Mouse (Mus musculus): ENCODE measurements at regions not wholly inside any gene's neighbourhood (a gene's known extent, or its start where the extent isn't known, plus 50 kb on each side); places are given as distances from the start of the nearest gene placed in this dataset.

GRCm38 (mm10) chr3:100773237-100773636 is 52.0 kb upstream of the Vtcn1 start:
- Histone ChIP-seq H3K36me3 (no peaks in the 10 kb centered on the region), H3K4me3 (replicated peaks) (no peak overlapping the region), H3K4me2 (no peak overlapping the region), H3K9me3 (replicated peaks) (no peaks in the 10 kb centered on the region), H3K27me3 (peaks cover 6% of the 10 kb centered on the region), H3K27ac (no peak overlapping the region), H3K4me1 (peaks cover 23% of the 10 kb centered on the region), H3K9ac (no peak overlapping the region)
- ATAC-seq (replicated peaks; ENCODE audit: low FRiP score): no peak
- WGBS: 56% methylated on average over 6 of the region's 6 CpGs

- Histone ChIP-seq H3K4me2 (no peak overlapping the region), H3K9me3 (replicated peaks) (no peaks in the 10 kb centered on the region), H3K4me3 (replicated peaks) (no peak overlapping the region), H3K9ac (no peak overlapping the region), H3K4me1 (peaks cover 27% of the 10 kb centered on the region), H3K27me3 (peaks cover 3% of the 10 kb centered on the region; the same call in 1 of the 2 replicates), H3K36me3 (no peaks in the 10 kb centered on the region), H3K27ac (no peak overlapping the region)
- peak; percentile 59; the same call in 1 of the 2 replicates for ATAC-seq (replicated peaks; ENCODE audit: low FRiP score)
- 46% methylated on average over 4 of the region's 4 CpGs for WGBS
These were observed 53.9 kb upstream of the Vtcn1 start for GRCm38 (mm10) chr3:100771363-100771762.

- ATAC-seq (replicated peaks; ENCODE audit: low FRiP score): peak; percentile 52
- WGBS: 48% methylated on average over 3 of the region's 3 CpGs
- Histone ChIP-seq H3K4me3 (replicated peaks) (no peak overlapping the region), H3K36me3 (no peaks in the 10 kb centered on the region), H3K27me3 (no peaks in the 10 kb centered on the region), H3K4me2 (no peak overlapping the region), H3K9ac (no peak overlapping the region), H3K27ac (no peak overlapping the region), H3K9me3 (replicated peaks) (no peaks in the 10 kb centered on the region), H3K4me1 (peaks cover 27% of the 10 kb centered on the region)
These were observed 54.4 kb upstream of the Vtcn1 start for GRCm38 (mm10) chr3:100770841-100771240.

GRCm38 (mm10) chr3:100769146-100769545 is 56.1 kb upstream of the Vtcn1 start:
- Histone ChIP-seq H3K9ac (no peak overlapping the region), H3K4me3 (replicated peaks) (no peak overlapping the region), H3K4me2 (no peak overlapping the region), H3K27ac (no peak overlapping the region), H3K9me3 (replicated peaks) (no peaks in the 10 kb centered on the region), H3K27me3 (0 out of 2 replicates have a peak, but pooled peaks cover 3% of the 10 kb centered on the region), H3K36me3 (no peaks in the 10 kb centered on the region), H3K4me1 (peaks cover 27% of the 10 kb centered on the region)
- ATAC-seq (replicated peaks; ENCODE audit: low FRiP score): no peak
- 69% methylated on average over 4 of the region's 4 CpGs for WGBS

- no peak overlapping the region for H3K4me3 ChIP-seq (replicated peaks)
- H3K4me2 ChIP-seq: peak overlapping the region; percentile 40
- H3K9ac ChIP-seq: no peak overlapping the region
- H3K27me3 ChIP-seq: 0 out of 2 replicates have a peak, but pooled peaks cover 3% of the 10 kb centered on the region
- ATAC-seq (replicated peaks; ENCODE audit: low FRiP score): peak; percentile 52; the same call in 1 of the 2 replicates
- no peak overlapping the region for H3K27ac ChIP-seq
- H3K9me3 ChIP-seq (replicated peaks): no peaks in the 10 kb centered on the region
- WGBS: 51% methylated on average over 12 of the region's 15 CpGs
- no peaks in the 10 kb centered on the region for H3K36me3 ChIP-seq
- H3K4me1 ChIP-seq: peaks cover 23% of the 10 kb centered on the region
These were observed 57.1 kb upstream of the Vtcn1 start for GRCm38 (mm10) chr3:100768170-100768624.

- Histone ChIP-seq H3K9me3 (replicated peaks) (no peaks in the 10 kb centered on the region), H3K9ac (no peak overlapping the region), H3K27ac (no peak overlapping the region), H3K27me3 (0 out of 2 replicates have a peak, but pooled peaks cover 3% of the 10 kb centered on the region), H3K4me3 (replicated peaks) (no peak overlapping the region), H3K4me2 (no peak overlapping the region), H3K36me3 (no peaks in the 10 kb centered on the region), H3K4me1 (peaks cover 13% of the 10 kb centered on the region)
- 74% methylated on average over 7 of the region's 7 CpGs for WGBS
- ATAC-seq (replicated peaks; ENCODE audit: low FRiP score): no peak
These were observed 59.9 kb upstream of the Vtcn1 start for GRCm38 (mm10) chr3:100765323-100765722.

GRCm38 (mm10) chr3:100762895-100763294 is 62.4 kb upstream of the Vtcn1 start:
- no peak overlapping the region for H3K4me3 ChIP-seq (replicated peaks)
- no peak overlapping the region for H3K4me2 ChIP-seq
- H3K36me3 ChIP-seq: no peaks in the 10 kb centered on the region
- H3K9me3 ChIP-seq (replicated peaks): no peaks in the 10 kb centered on the region
- ATAC-seq (replicated peaks; ENCODE audit: low FRiP score): no peak
- no peak overlapping the region for H3K27ac ChIP-seq
- 0 out of 2 replicates have a peak, but pooled peaks cover 3% of the 10 kb centered on the region for H3K27me3 ChIP-seq
- H3K9ac ChIP-seq: no peak overlapping the region
- H3K4me1 ChIP-seq: no peaks in the 10 kb centered on the region; the same call in 1 of the 2 replicates

GRCm38 (mm10) chr3:100759091-100759941 is 65.9 kb upstream of the Vtcn1 start:
- Histone ChIP-seq H3K36me3 (no peaks in the 10 kb centered on the region), H3K27me3 (no peaks in the 10 kb centered on the region), H3K9ac (no peak overlapping the region), H3K4me3 (replicated peaks) (no peak overlapping the region), H3K4me2 (no peak overlapping the region), H3K4me1 (no peaks in the 10 kb centered on the region), H3K9me3 (replicated peaks) (no peaks in the 10 kb centered on the region), H3K27ac (no peak overlapping the region)
- no peak for ATAC-seq (replicated peaks; ENCODE audit: low FRiP score)
- 73% methylated on average over 3 of the region's 3 CpGs for WGBS

GRCm38 (mm10) chr3:100754677-100755076 is 69.4 kb upstream of the Man1a2 start:
- Histone ChIP-seq H3K4me1 (no peaks in the 10 kb centered on the region), H3K36me3 (no peaks in the 10 kb centered on the region), H3K4me3 (replicated peaks) (no peak overlapping the region), H3K27ac (no peak overlapping the region), H3K9me3 (replicated peaks) (no peaks in the 10 kb centered on the region), H3K4me2 (no peak overlapping the region), H3K27me3 (no peaks in the 10 kb centered on the region), H3K9ac (no peak overlapping the region)
- WGBS: 81% methylated on average over 1 of the region's 1 CpGs
- no peak for ATAC-seq (replicated peaks; ENCODE audit: low FRiP score)

- Histone ChIP-seq H3K4me3 (replicated peaks) (no peak overlapping the region), H3K27me3 (no peaks in the 10 kb centered on the region), H3K27ac (no peak overlapping the region), H3K36me3 (no peaks in the 10 kb centered on the region), H3K4me1 (0 out of 2 replicates have a peak, but pooled peaks cover 2% of the 10 kb centered on the region), H3K4me2 (no peak overlapping the region), H3K9ac (no peak overlapping the region), H3K9me3 (replicated peaks) (no peaks in the 10 kb centered on the region)
- no peak for ATAC-seq (replicated peaks; ENCODE audit: low FRiP score)
- WGBS: 89% methylated on average over 1 of the region's 1 CpGs
These were observed 65.9 kb upstream of the Man1a2 start for GRCm38 (mm10) chr3:100751211-100751610.

GRCm38 (mm10) chr3:100748727-100749126 is 63.4 kb upstream of the Man1a2 start:
- Histone ChIP-seq H3K9ac (no peak overlapping the region), H3K27me3 (no peaks in the 10 kb centered on the region), H3K9me3 (replicated peaks) (no peaks in the 10 kb centered on the region), H3K27ac (no peak overlapping the region), H3K36me3 (no peaks in the 10 kb centered on the region), H3K4me3 (replicated peaks) (no peak overlapping the region), H3K4me1 (0 out of 2 replicates have a peak, but pooled peaks cover 2% of the 10 kb centered on the region), H3K4me2 (no peak overlapping the region)
- no peak for ATAC-seq (replicated peaks; ENCODE audit: low FRiP score)
- WGBS: 83% methylated on average over 6 of the region's 6 CpGs

GRCm38 (mm10) chr3:100748309-100748691 is 63.0 kb upstream of the Man1a2 start:
- WGBS: 90% methylated on average over 2 of the region's 2 CpGs
- H3K9ac ChIP-seq: no peak overlapping the region
- H3K4me1 ChIP-seq: 0 out of 2 replicates have a peak, but pooled peaks cover 2% of the 10 kb centered on the region
- no peaks in the 10 kb centered on the region for H3K36me3 ChIP-seq
- H3K4me2 ChIP-seq: no peak overlapping the region
- ATAC-seq (replicated peaks; ENCODE audit: low FRiP score): no peak
- no peak overlapping the region for H3K4me3 ChIP-seq (replicated peaks)
- no peaks in the 10 kb centered on the region for H3K9me3 ChIP-seq (replicated peaks)
- H3K27ac ChIP-seq: no peak overlapping the region
- no peaks in the 10 kb centered on the region for H3K27me3 ChIP-seq

Data from kidney, embryonic 15.5 days (tissue).